Comparison of ENCODE assay signal across 8 mouse cellular contexts in the genomic region with DNA sequence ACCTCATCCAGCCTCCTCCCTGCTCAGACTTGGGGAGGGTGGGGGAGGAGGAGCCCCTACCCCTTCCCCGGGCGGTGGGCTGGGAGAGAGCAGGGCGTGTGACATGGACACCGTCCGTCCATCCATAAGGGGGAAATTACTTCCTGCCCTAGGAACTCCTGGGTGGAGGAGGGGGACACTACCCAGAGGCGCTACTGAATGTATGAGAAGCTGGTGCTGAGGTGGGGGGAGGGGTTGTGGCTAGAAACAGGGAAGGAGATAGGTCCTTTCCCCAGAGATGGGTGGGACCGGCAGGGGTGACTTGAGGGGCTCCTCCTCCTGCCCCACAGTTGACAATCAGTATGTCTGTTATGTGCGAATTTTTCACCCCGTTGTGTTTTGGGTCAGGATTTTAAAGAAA. TPM values are rescaled to one million over a fixed set of nuclear protein-coding genes. Genes with fewer than 3 reads are reported as not detected.
A peak's percentile ranks its signal among the peaks of the same experiment; 100 is the strongest.
DNase-seq lines count a peak whose midpoint lies in the region; ATAC-seq lines count a peak whose summit lies in the region.

No protein-coding gene starts in this region.

- H3K27ac ChIP-seq in hindbrain, embryonic 10.5 days: peak overlapping the region; percentile 84
- no peak overlapping the region; the same call in 1 of the 2 replicates for H3K27ac ChIP-seq in hindbrain, embryonic 16.5 days (ENCODE audit: low read depth, low read length)
- no peak overlapping the region for H3K27ac ChIP-seq in embryonic facial prominence, embryonic 14.5 days (replicated peaks; ENCODE audit: low read depth, low read length)
- H3K27ac ChIP-seq in neural tube, embryonic 13.5 days (replicated peaks): peak overlapping the region; percentile 86

- no peaks in the 10 kb centered on the region for H3K9me3 ChIP-seq in hindbrain, embryonic 10.5 days
- no peaks in the 10 kb centered on the region for H3K9me3 ChIP-seq in hindbrain, embryonic 16.5 days (ENCODE audit: control insufficient read depth, low read length)
- no peaks in the 10 kb centered on the region for H3K9me3 ChIP-seq in embryonic facial prominence, embryonic 14.5 days (ENCODE audit: control insufficient read depth, low read length)
- no peaks in the 10 kb centered on the region for H3K9me3 ChIP-seq in neural tube, embryonic 13.5 days

- intact Hi-C loops in heart, postnatal 10 days (cut with DNase I): no loop called here

- H3K4me2 ChIP-seq in hindbrain, embryonic 16.5 days (ENCODE audit: low read length): no peak overlapping the region
- H3K4me2 ChIP-seq in embryonic facial prominence, embryonic 14.5 days (ENCODE audit: low read depth, low read length): peak overlapping the region; percentile 42; the same call in 1 of the 2 replicates
- 0 out of 2 replicates have a peak overlapping the region, but pooled peaks have one; percentile 3 for H3K4me2 ChIP-seq in neural tube, embryonic 13.5 days

- H3K36me3 ChIP-seq in hindbrain, embryonic 10.5 days: peaks cover 73% of the 10 kb centered on the region
- H3K36me3 ChIP-seq in hindbrain, embryonic 16.5 days (ENCODE audit: control insufficient read depth, insufficient read depth, low read length): peaks cover 55% of the 10 kb centered on the region
- peaks cover 55% of the 10 kb centered on the region for H3K36me3 ChIP-seq in embryonic facial prominence, embryonic 14.5 days (ENCODE audit: control insufficient read depth, insufficient read depth, low read length)
- H3K36me3 ChIP-seq in neural tube, embryonic 13.5 days: peaks cover 73% of the 10 kb centered on the region

- peak; percentile 46 for DNase-seq in hindbrain, embryonic 10.5 days (ENCODE audit: low spot score)
- peak; percentile 84 for DNase-seq in Muller cell, postnatal 12 days (ENCODE audit: inconsistent ontology term)
- DNase-seq in embryonic facial prominence, embryonic 14.5 days (ENCODE audit: low spot score): peak; percentile 78
- DNase-seq in heart, postnatal 10 days: peak; percentile 54 to 68
- DNase-seq in liver: peak; percentile 86
- no peak for DNase-seq in layer of hippocampus, postnatal 36 days

- H3K4me3 ChIP-seq in hindbrain, embryonic 10.5 days: peak overlapping the region; percentile 43
- no peak overlapping the region for H3K4me3 ChIP-seq in hindbrain, embryonic 16.5 days (ENCODE audit: low read length)
- no peak overlapping the region for H3K4me3 ChIP-seq in embryonic facial prominence, embryonic 14.5 days (ENCODE audit: low read depth, low read length)
- no peak overlapping the region for H3K4me3 ChIP-seq in neural tube, embryonic 13.5 days

- no peaks in the 10 kb centered on the region for H3K27me3 ChIP-seq in hindbrain, embryonic 10.5 days (ENCODE audit: insufficient read depth, poor library complexity, severe bottlenecking)
- no peaks in the 10 kb centered on the region for H3K27me3 ChIP-seq in hindbrain, embryonic 16.5 days (replicated peaks; ENCODE audit: control insufficient read depth, insufficient read depth, low read length)
- no peaks in the 10 kb centered on the region for H3K27me3 ChIP-seq in embryonic facial prominence, embryonic 14.5 days (replicated peaks; ENCODE audit: control insufficient read depth, insufficient read depth, low read length)
- no peaks in the 10 kb centered on the region for H3K27me3 ChIP-seq in neural tube, embryonic 13.5 days

- no peak overlapping the region for H3K9ac ChIP-seq in hindbrain, embryonic 16.5 days (ENCODE audit: low read depth, low read length)
- no peak overlapping the region for H3K9ac ChIP-seq in embryonic facial prominence, embryonic 14.5 days (ENCODE audit: low read depth, low read length)
- peak overlapping the region; percentile 48 for H3K9ac ChIP-seq in neural tube, embryonic 13.5 days

- 19% methylated on average over 9 of the region's 9 CpGs for WGBS in hindbrain, embryonic 10.5 days
- WGBS in hindbrain, embryonic 16.5 days: 19% methylated on average over 9 of the region's 9 CpGs
- 17% methylated on average over 9 of the region's 9 CpGs for WGBS in embryonic facial prominence, embryonic 14.5 days
- WGBS in neural tube, embryonic 13.5 days: 14% methylated on average over 9 of the region's 9 CpGs

- H3K4me1 ChIP-seq in hindbrain, embryonic 10.5 days (replicated peaks): peaks cover 57% of the 10 kb centered on the region
- H3K4me1 ChIP-seq in hindbrain, embryonic 16.5 days (ENCODE audit: control insufficient read depth, insufficient read depth, low read depth, low read length): peaks cover 37% of the 10 kb centered on the region
- peaks cover 37% of the 10 kb centered on the region for H3K4me1 ChIP-seq in embryonic facial prominence, embryonic 14.5 days (ENCODE audit: control insufficient read depth, insufficient read depth, low read length)
- peaks cover 52% of the 10 kb centered on the region for H3K4me1 ChIP-seq in neural tube, embryonic 13.5 days (replicated peaks)

- ATAC-seq in hindbrain, embryonic 16.5 days: no peak
- no peak for ATAC-seq in embryonic facial prominence, embryonic 14.5 days (ENCODE audit: low read depth)
- ATAC-seq in neural tube, embryonic 13.5 days (ENCODE audit: low read depth): peak; percentile 25

RNA-seq across cellular contexts. Expression of gene Nr1d1, which starts 7.9 kb away (rescaled TPM):
- polyA plus RNA-seq in hindbrain, embryonic 10.5 days (2016; fragmentation: Nextera tagmentation; extraction: Ambion mirVana): 1.2 and 1.5 TPM in 2 replicates
- 4.9 and 5.6 TPM in 2 replicates for polyA plus RNA-seq in hindbrain, embryonic 16.5 days (2015; fragmentation: Nextera tagmentation; extraction: Ambion mirVana)
- polyA plus RNA-seq in embryonic facial prominence, embryonic 14.5 days (2014; fragmentation: Nextera tagmentation; extraction: Ambion mirVana): 1.1 and 1.9 TPM in 2 replicates
- 10 to 100 TPM; 31.1 to 32.7 TPM for total RNA-seq in heart, postnatal 10 days (2021)
- polyA plus RNA-seq in neural tube, embryonic 13.5 days (2015; fragmentation: Nextera tagmentation; extraction: Ambion mirVana): 3.4 and 3.6 TPM in 2 replicates
- total RNA-seq in layer of hippocampus, postnatal 36 days (2021): 10 to 100 TPM; 59.1 to 78.4 TPM

RNA-seq across cellular contexts. Expression of gene Thra, which starts 26.8 kb away (rescaled TPM):
- 12.8 and 22.2 TPM in 2 replicates for polyA plus RNA-seq in hindbrain, embryonic 10.5 days (2016; fragmentation: Nextera tagmentation; extraction: Ambion mirVana)
- polyA plus RNA-seq in hindbrain, embryonic 16.5 days (2015; fragmentation: Nextera tagmentation; extraction: Ambion mirVana): 127 and 144 TPM in 2 replicates
- 57.7 and 62.2 TPM in 2 replicates for polyA plus RNA-seq in embryonic facial prominence, embryonic 14.5 days (2014; fragmentation: Nextera tagmentation; extraction: Ambion mirVana)
- 100 to 1,000 TPM; 172 to 190 TPM for total RNA-seq in heart, postnatal 10 days (2021)
- polyA plus RNA-seq in neural tube, embryonic 13.5 days (2015; fragmentation: Nextera tagmentation; extraction: Ambion mirVana): 89.5 and 94.4 TPM in 2 replicates
- 100 to 1,000 TPM; 956 to 985 TPM for total RNA-seq in layer of hippocampus, postnatal 36 days (2021)

RNA-seq across cellular contexts. Expression of gene Msl1, which starts 28.0 kb away (rescaled TPM):
- 24.4 and 25.2 TPM in 2 replicates for polyA plus RNA-seq in hindbrain, embryonic 10.5 days (2016; fragmentation: Nextera tagmentation; extraction: Ambion mirVana)
- 28.2 and 28.6 TPM in 2 replicates for polyA plus RNA-seq in hindbrain, embryonic 16.5 days (2015; fragmentation: Nextera tagmentation; extraction: Ambion mirVana)
- polyA plus RNA-seq in embryonic facial prominence, embryonic 14.5 days (2014; fragmentation: Nextera tagmentation; extraction: Ambion mirVana): 18.1 and 18.5 TPM in 2 replicates
- 10 to 100 TPM; 70.3 to 83.4 TPM for total RNA-seq in heart, postnatal 10 days (2021)
- polyA plus RNA-seq in neural tube, embryonic 13.5 days (2015; fragmentation: Nextera tagmentation; extraction: Ambion mirVana): 31.5 and 33.2 TPM in 2 replicates
- 100 to 1,000 TPM; 185 to 187 TPM for total RNA-seq in layer of hippocampus, postnatal 36 days (2021)

RNA-seq across cellular contexts. Expression of gene Casc3, which starts 37.4 kb away (rescaled TPM):
- 49.5 and 55.9 TPM in 2 replicates for polyA plus RNA-seq in hindbrain, embryonic 10.5 days (2016; fragmentation: Nextera tagmentation; extraction: Ambion mirVana)
- polyA plus RNA-seq in hindbrain, embryonic 16.5 days (2015; fragmentation: Nextera tagmentation; extraction: Ambion mirVana): 41.7 and 49.2 TPM in 2 replicates
- 32.2 and 34.0 TPM in 2 replicates for polyA plus RNA-seq in embryonic facial prominence, embryonic 14.5 days (2014; fragmentation: Nextera tagmentation; extraction: Ambion mirVana)
- total RNA-seq in heart, postnatal 10 days (2021): 10 to 100 TPM; 29.0 to 29.7 TPM
- 55.1 and 57.7 TPM in 2 replicates for polyA plus RNA-seq in neural tube, embryonic 13.5 days (2015; fragmentation: Nextera tagmentation; extraction: Ambion mirVana)
- 10 to 100 TPM; 52.2 to 61.2 TPM for total RNA-seq in layer of hippocampus, postnatal 36 days (2021)

RNA-seq across cellular contexts. Expression of gene Med24, which starts 38.0 kb away (rescaled TPM):
- polyA plus RNA-seq in hindbrain, embryonic 10.5 days (2016; fragmentation: Nextera tagmentation; extraction: Ambion mirVana): 76.9 and 83.6 TPM in 2 replicates
- 62.5 and 71.1 TPM in 2 replicates for polyA plus RNA-seq in hindbrain, embryonic 16.5 days (2015; fragmentation: Nextera tagmentation; extraction: Ambion mirVana)
- polyA plus RNA-seq in embryonic facial prominence, embryonic 14.5 days (2014; fragmentation: Nextera tagmentation; extraction: Ambion mirVana): 40.7 and 49.0 TPM in 2 replicates
- 10 to 100 TPM; 44.9 to 52.1 TPM for total RNA-seq in heart, postnatal 10 days (2021)
- polyA plus RNA-seq in neural tube, embryonic 13.5 days (2015; fragmentation: Nextera tagmentation; extraction: Ambion mirVana): 62.3 and 69.1 TPM in 2 replicates
- 100 to 1,000 TPM; 127 to 140 TPM for total RNA-seq in layer of hippocampus, postnatal 36 days (2021)

Comparison
In these comparisons a context has a peak if more than half of its experiments do, and no peak if none do; other contexts are left out.
1. H3K27ac ChIP-seq: peak in hindbrain, embryonic 10.5 days (single experiment) and neural tube, embryonic 13.5 days (single experiment); none in hindbrain, embryonic 16.5 days (single experiment) and embryonic facial prominence, embryonic 14.5 days (single experiment).
2. DNase-seq: peak in hindbrain, embryonic 10.5 days (single experiment), Muller cell, postnatal 12 days (single experiment), embryonic facial prominence, embryonic 14.5 days (single experiment), heart, postnatal 10 days (2 of 2) and liver (single experiment); none in layer of hippocampus, postnatal 36 days (0 of 2).